Mouse (Mus musculus) CH12.LX (cell line): ENCODE measurements at regions not wholly inside any gene's neighbourhood (a gene's known extent, or its start where the extent isn't known, plus 50 kb on each side); places are given as distances from the start of the nearest gene placed in this dataset.

ENCODE experiments used
- DNase-seq: peaks from one replicate; pipeline ENCODE4 v3.0.0-alpha.2; 2013; ENCODE audit errors: extremely low read depth
- H3K27ac ChIP-seq: 2 replicates; pipeline ENCODE4 v1.5.1; 2012; ENCODE audit warnings: low read depth, mild to moderate bottlenecking, control low read depth, moderate library complexity; ENCODE audit not compliant: insufficient read depth
- H3K27me3 ChIP-seq: replicated peaks from 2 replicates; pipeline ENCODE3; 2012; ENCODE audit warnings: inconsistent platforms
- H3K36me3 ChIP-seq, 2 experiments: replicated peaks in 1 of 2; 2 replicates each; pipeline versions ENCODE3 to v1.6.1; 2012; ENCODE audit warnings: inconsistent platforms in 1 of 2, low read length in 1 of 2, mild to moderate bottlenecking in 1 of 2, mixed read lengths in 1 of 2, moderate library complexity in 1 of 2; ENCODE audit not compliant: control insufficient read depth in 1 of 2, insufficient read depth in 1 of 2
- H3K4me1 ChIP-seq, 2 experiments: 2 replicates each; pipeline ENCODE4 v1.6.1; 2012; ENCODE audit warnings: inconsistent platforms in 1 of 2, moderate library complexity in 1 of 2; ENCODE audit not compliant: insufficient read depth in 2 of 2, control insufficient read depth in 1 of 2
- H3K4me2 ChIP-seq: 2 replicates; pipeline ENCODE4 v1.6.1; 2012; ENCODE audit warnings: low read depth, mild to moderate bottlenecking, control low read depth; ENCODE audit not compliant: poor library complexity, insufficient read depth, severe bottlenecking
- H3K4me3 ChIP-seq, 3 experiments: fragments of 150-350 bp in 1 of 3; sonication (generic) in 1 of 3; replicated peaks in 1 of 3; 2 replicates each; pipeline versions ENCODE3 to v1.5.1; 2011 to 2012; ENCODE audit warnings: low read depth in 2 of 3, low read length in 2 of 3, mild to moderate bottlenecking in 2 of 3, moderate library complexity in 2 of 3, control low read depth in 1 of 3, improper control_type of control experiment in 1 of 3, inconsistent platforms in 1 of 3, mixed read lengths in 1 of 3; ENCODE audit not compliant: poor library complexity in 1 of 3
- H3K79me2 ChIP-seq: replicated peaks from 2 replicates; pipeline ENCODE4 v1.6.1; 2012; ENCODE audit warnings: mild to moderate bottlenecking, moderate library complexity; ENCODE audit not compliant: control insufficient read depth, poor library complexity, insufficient read depth, severe bottlenecking; ENCODE audit errors: extremely low read depth
- H3K9ac ChIP-seq: 2 replicates; pipeline ENCODE4 v1.6.1; 2012; ENCODE audit warnings: low read depth, mild to moderate bottlenecking, control low read depth, moderate library complexity; ENCODE audit not compliant: insufficient read depth
- H3K9me3 ChIP-seq: replicated peaks from 2 replicates; pipeline ENCODE3; 2012; ENCODE audit warnings: low read length, inconsistent platforms, mixed read lengths
- BHLHE40 ChIP-seq: IDR thresholded peaks from 2 replicates; pipeline ENCODE4 v1.6.1; 2011; ENCODE audit warnings: mild to moderate bottlenecking, low read depth, low read length, improper control_type of control experiment
- CHD1 ChIP-seq: IDR thresholded peaks from 2 replicates; pipeline ENCODE4 v1.6.1; 2012; ENCODE audit warnings: low read depth, low read length, improper control_type of control experiment, inconsistent platforms
- CHD2 ChIP-seq: IDR thresholded peaks from 2 replicates; pipeline ENCODE4 v1.6.1; 2011; ENCODE audit warnings: low read length, improper control_type of control experiment
- CTCF ChIP-seq, 2 experiments: IDR thresholded peaks in 1 of 2; conservative IDR thresholded peaks in 1 of 2; 2 replicates each; pipeline ENCODE4 v1.5.1; 2011 to 2012; ENCODE audit warnings: low read depth in 2 of 2, low read length in 2 of 2, improper control_type of control experiment in 1 of 2, inconsistent platforms in 1 of 2, mild to moderate bottlenecking in 1 of 2, moderate library complexity in 1 of 2
- E2F4 ChIP-seq: IDR thresholded peaks from 2 replicates; pipeline ENCODE4 v1.6.1; 2011; ENCODE audit warnings: low read depth, low read length, improper control_type of control experiment; ENCODE audit not compliant: insufficient replicate concordance
- ELF1 ChIP-seq: IDR thresholded peaks from 2 replicates; pipeline ENCODE4 v1.6.1; 2014; ENCODE audit warnings: low read depth, mild to moderate bottlenecking, inconsistent platforms, low read length, improper control_type of control experiment
- EP300 ChIP-seq: IDR thresholded peaks from 2 replicates; pipeline ENCODE4 v1.6.1; 2011; ENCODE audit warnings: low read length, improper control_type of control experiment
- ETS1 ChIP-seq: conservative IDR thresholded peaks from 2 replicates; pipeline ENCODE4 v1.6.1; 2012; ENCODE audit warnings: low read depth, mild to moderate bottlenecking, inconsistent platforms, low read length, improper control_type of control experiment, moderate library complexity
- GABPA ChIP-seq: IDR thresholded peaks from 2 replicates; pipeline ENCODE4 v1.6.1; 2012; ENCODE audit warnings: low read depth, low read length, improper control_type of control experiment, inconsistent platforms; ENCODE audit not compliant: insufficient replicate concordance
- HCFC1 ChIP-seq: IDR thresholded peaks from 2 replicates; pipeline ENCODE4 v1.6.1; 2012; ENCODE audit warnings: low read depth, mild to moderate bottlenecking, inconsistent platforms, low read length, improper control_type of control experiment
- IRF4 ChIP-seq: IDR thresholded peaks from 2 replicates; pipeline ENCODE4 v1.6.1; 2014; ENCODE audit warnings: low read depth, mild to moderate bottlenecking, inconsistent platforms, low read length, improper control_type of control experiment
- JUN ChIP-seq: IDR thresholded peaks from 2 replicates; pipeline ENCODE4 v1.6.1; 2011; ENCODE audit warnings: low read depth, mild to moderate bottlenecking, low read length, improper control_type of control experiment, moderate library complexity; ENCODE audit not compliant: insufficient read depth
- JUND ChIP-seq: conservative IDR thresholded peaks from 2 replicates; pipeline ENCODE4 v1.6.1; 2011; ENCODE audit warnings: low read depth, low read length, improper control_type of control experiment
- KAT2A ChIP-seq: IDR thresholded peaks from 2 replicates; pipeline ENCODE4 v1.6.1; 2012; ENCODE audit warnings: low read length, improper control_type of control experiment, inconsistent platforms; ENCODE audit not compliant: insufficient replicate concordance
- MAFK ChIP-seq: IDR thresholded peaks from 2 replicates; pipeline ENCODE4 v1.6.1; 2011; ENCODE audit warnings: low read length, improper control_type of control experiment; ENCODE audit not compliant: insufficient replicate concordance
- MAZ ChIP-seq: IDR thresholded peaks from 2 replicates; pipeline ENCODE4 v1.6.1; 2012; ENCODE audit warnings: low read depth, mild to moderate bottlenecking, inconsistent platforms, low read length, improper control_type of control experiment, moderate library complexity
- MEF2A ChIP-seq: IDR thresholded peaks from 2 replicates; pipeline ENCODE4 v1.6.1; 2014; ENCODE audit warnings: low read depth, mild to moderate bottlenecking, inconsistent platforms, low read length, improper control_type of control experiment, borderline replicate concordance
- MXI1 ChIP-seq: IDR thresholded peaks from 2 replicates; pipeline ENCODE4 v1.6.1; 2011; ENCODE audit warnings: mild to moderate bottlenecking, low read depth, low read length, improper control_type of control experiment
- MYC ChIP-seq: IDR thresholded peaks from 2 replicates; pipeline ENCODE4 v1.6.1; 2011; ENCODE audit warnings: low read depth, mild to moderate bottlenecking, improper control_type of control experiment, low read length
- NELFE ChIP-seq: IDR thresholded peaks from 2 replicates; pipeline ENCODE4 v1.6.1; 2011; ENCODE audit warnings: low read depth, low read length, improper control_type of control experiment
- NRF1 ChIP-seq: IDR thresholded peaks from 2 replicates; pipeline ENCODE4 v1.6.1; 2014; ENCODE audit warnings: low read depth, mild to moderate bottlenecking, inconsistent platforms, low read length, improper control_type of control experiment, moderate library complexity
- PAX5 ChIP-seq: IDR thresholded peaks from 2 replicates; pipeline ENCODE4 v1.6.1; 2012; ENCODE audit warnings: low read length, inconsistent platforms, mixed read lengths
- POLR2A ChIP-seq: IDR thresholded peaks from 2 replicates; pipeline ENCODE4 v1.6.1; 2011; ENCODE audit warnings: low read depth, mild to moderate bottlenecking, improper control_type of control experiment, low read length
- POLR2AphosphoS2 ChIP-seq: IDR thresholded peaks from 2 replicates; pipeline ENCODE4 v1.6.1; 2011; ENCODE audit warnings: low read depth, low read length, improper control_type of control experiment
- RAD21 ChIP-seq: IDR thresholded peaks from 2 replicates; pipeline ENCODE4 v1.6.1; 2011; ENCODE audit warnings: low read depth, mild to moderate bottlenecking, low read length, improper control_type of control experiment, moderate library complexity
- RCOR1 ChIP-seq: conservative IDR thresholded peaks from 2 replicates; pipeline ENCODE4 v1.6.1; 2012; ENCODE audit warnings: low read depth, mild to moderate bottlenecking, inconsistent platforms, low read length, improper control_type of control experiment
- SIN3A ChIP-seq: IDR thresholded peaks from 2 replicates; pipeline ENCODE4 v1.6.1; 2012; ENCODE audit warnings: low read length, improper control_type of control experiment, inconsistent platforms
- SMC3 ChIP-seq: IDR thresholded peaks from 2 replicates; pipeline ENCODE4 v1.6.1; 2011; ENCODE audit warnings: low read depth, low read length, improper control_type of control experiment
- TBP ChIP-seq: conservative IDR thresholded peaks from 2 replicates; pipeline ENCODE4 v1.6.1; 2011; ENCODE audit warnings: low read depth, low read length, improper control_type of control experiment
- TCF12 ChIP-seq: IDR thresholded peaks from 2 replicates; pipeline ENCODE4 v1.6.1; 2014; ENCODE audit warnings: low read depth, mild to moderate bottlenecking, inconsistent platforms, low read length, improper control_type of control experiment
- UBTF ChIP-seq: IDR thresholded peaks from 2 replicates; pipeline ENCODE4 v1.6.1; 2012; ENCODE audit warnings: low read depth, mild to moderate bottlenecking, inconsistent platforms, low read length, improper control_type of control experiment, moderate library complexity
- USF1 ChIP-seq: IDR thresholded peaks from 2 replicates; pipeline ENCODE4 v1.6.1; 2014; ENCODE audit warnings: low read depth, mild to moderate bottlenecking, inconsistent platforms, low read length, improper control_type of control experiment
- USF2 ChIP-seq: conservative IDR thresholded peaks from 2 replicates; pipeline ENCODE4 v1.6.1; 2011; ENCODE audit warnings: low read depth, low read length, improper control_type of control experiment
- ZC3H11A ChIP-seq: IDR thresholded peaks from 2 replicates; pipeline ENCODE4 v1.6.1; 2012; ENCODE audit warnings: low read depth, mild to moderate bottlenecking, inconsistent platforms, low read length, improper control_type of control experiment
- ZKSCAN1 ChIP-seq: IDR thresholded peaks from 2 replicates; pipeline ENCODE4 v1.6.1; 2012; ENCODE audit warnings: low read depth, inconsistent platforms, low read length, improper control_type of control experiment, borderline replicate concordance
- ZMIZ1 ChIP-seq: IDR thresholded peaks from 2 replicates; pipeline ENCODE4 v1.6.1; 2012; ENCODE audit warnings: low read depth, mild to moderate bottlenecking, inconsistent platforms, low read length, improper control_type of control experiment
- ZNF384 ChIP-seq: IDR thresholded peaks from 2 replicates; pipeline ENCODE4 v1.6.1; 2012; ENCODE audit warnings: low read depth, low read length, improper control_type of control experiment, inconsistent platforms
- dilution Hi-C: fragments of 300-500 bp; cut with MboI; formaldehyde crosslinking; loops from 2 replicates; pipeline ENCODE4 v1.14.3; 2020; ENCODE audit warnings: low sequenced_read_pairs; ENCODE audit not compliant: extremely low pct_unique_long_range_greater_than_20kb, extremely low pct_ligation_motif_present
- in situ Hi-C: fragments of 300-500 bp; cut with MboI; formaldehyde crosslinking; loops from 3 replicates; pipeline ENCODE4 v1.14.3; 2019; ENCODE audit warnings: low sequenced_read_pairs, low pct_ligation_motif_present, low pct_unique_long_range_greater_than_20kb, mixed read lengths

DNA sequence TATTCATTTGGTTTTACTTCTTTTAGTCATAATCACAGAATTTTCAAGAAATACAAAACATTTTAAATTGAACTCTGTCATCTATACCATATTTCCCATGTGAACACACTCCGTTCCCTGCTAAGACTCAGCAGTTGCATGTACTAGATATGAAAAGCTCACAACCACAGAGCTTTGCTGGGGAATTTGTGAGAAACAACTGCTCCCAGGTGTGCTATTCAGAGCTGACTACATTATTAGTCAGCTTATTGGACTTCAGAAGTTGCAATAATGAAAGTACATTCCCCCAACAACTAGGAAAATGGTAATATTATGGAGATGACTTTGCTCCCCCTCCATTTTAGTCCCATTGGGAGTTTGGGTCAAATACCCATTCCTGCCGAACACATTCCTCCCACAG is 315.2 kb upstream of the Adgrl3 start (continued):
- TF ChIP-seq JUN (no peak), SIN3A (no peak), ETS1 (0 out of 2 replicates have a peak, but pooled peaks have one; percentile 60), CHD2 (no peak)
- TF ChIP-seq, all 38 proteins: peak for 6

- dilution Hi-C loops = no loop called here
- peaks cover 0 to 11% of the 10 kb centered on the region in 2 experiments; a peak in 1 of 4 replicates for H3K4me1 ChIP-seq
- peak; percentile 98 for DNase-seq
- TF ChIP-seq SMC3 (peak; percentile 32), E2F4 (no peak), IRF4 (peak; percentile 83), USF2 (no peak), GABPA (peak; percentile 40; the same call in 1 of the 2 replicates), MAFK (peak; percentile 93), POLR2AphosphoS2 (no peak; the same call in 1 of the 2 replicates), BHLHE40 (peak; percentile 59), ZC3H11A (no peak), CHD2 (no peak), MEF2A (peak; percentile 99), RCOR1 (no peak; the same call in 1 of the 2 replicates), ZNF384 (no peak), KAT2A (no peak), HCFC1 (0 out of 2 replicates have a peak, but pooled peaks have one; percentile 44), USF1 (no peak), ZMIZ1 (peak; percentile 73; the same call in 1 of the 2 replicates), JUND (peak; percentile 56), TBP (peak; percentile 58; the same call in 1 of the 2 replicates), CHD1 (peak; percentile 80; the same call in 1 of the 2 replicates), NELFE (peak; percentile 52; the same call in 1 of the 2 replicates), MXI1 (peak; percentile 17; the same call in 1 of the 2 replicates), CTCF (conservative IDR thresholded peaks at IDR 0.05 in 1 of 2, IDR thresholded peaks at IDR 0.05 in 1 of 2; ENCODE audit: low read depth in 2 of 2, low read length in 2 of 2) (peak in 1 of 2 experiments; percentile 39; a peak in 2 of 4 replicates), SIN3A (peak; percentile 74; the same call in 1 of the 2 replicates), ETS1 (peak; percentile 95), TCF12 (peak; percentile 56; the same call in 1 of the 2 replicates), MAZ (0 out of 2 replicates have a peak, but pooled peaks have one; percentile 71), POLR2A (peak; percentile 58), ELF1 (peak; percentile 74), NRF1 (peak; percentile 37; the same call in 1 of the 2 replicates), UBTF (no peak), MYC (no peak), ZKSCAN1 (no peak), PAX5 (no peak), EP300 (peak; percentile 74), RAD21 (peak; percentile 54)
Observed at GRCm38 (mm10) chr5:80706645-80707056, 313.3 kb upstream of the Adgrl3 start.

More at GRCm38 (mm10) chr5:80706645-80707056, 313.3 kb upstream of the Adgrl3 start:
- peak overlapping the region in 1 of 3 experiments; percentile 36 for H3K4me3 ChIP-seq
- no peaks in the 10 kb centered on the region for H3K79me2 ChIP-seq
- no peak overlapping the region for H3K27ac ChIP-seq
- H3K27me3 ChIP-seq = no peaks in the 10 kb centered on the region
- in situ Hi-C loops = no loop called here
- no peak overlapping the region for H3K9ac ChIP-seq
- H3K9me3 ChIP-seq = no peaks in the 10 kb centered on the region
- no peaks in the 10 kb centered on the region for H3K36me3 ChIP-seq
- H3K4me2 ChIP-seq = no peak overlapping the region
